Mouse (Mus musculus): Measurements from ENCODE around the gene Sdr39u1.

- TF ChIP-seq CTCF (IDR thresholded peaks at IDR 0.05; ENCODE audit: low read depth, low read length) (no peak), POLR2A (IDR thresholded peaks at IDR 0.05; ENCODE audit: insufficient read depth, low read length) (no peak), EP300 (IDR thresholded peaks at IDR 0.05; ENCODE audit: insufficient read depth, low read depth, low read length) (no peak)
These were observed 40.1 kb upstream of the Sdr39u1 start for GRCm38 (mm10) chr14:55940070-55940800.
